Mouse (Mus musculus): ENCODE results near the gene Sept14.

The Sept14 gene

DNA sequence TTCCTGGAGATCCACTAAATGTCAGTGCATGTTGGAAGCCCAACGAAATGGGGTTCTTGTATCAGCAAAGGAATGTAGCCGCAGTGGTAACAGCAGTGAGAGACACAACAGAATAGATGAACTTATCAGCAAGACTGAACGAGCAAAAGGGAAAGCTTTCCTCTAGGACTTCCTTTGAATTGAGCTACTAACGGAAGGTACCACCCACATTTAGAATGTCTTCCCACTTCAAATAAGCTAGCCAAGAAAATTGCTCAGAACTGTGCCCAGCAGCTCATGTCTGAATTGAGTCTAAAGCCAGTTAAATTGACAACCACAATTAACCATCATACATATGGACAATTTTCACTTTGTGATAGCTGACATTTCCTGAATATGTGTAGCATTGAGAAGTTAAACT is 40.5 kb downstream of the Sept14 start:
- DNase-seq, result no peak

DNA sequence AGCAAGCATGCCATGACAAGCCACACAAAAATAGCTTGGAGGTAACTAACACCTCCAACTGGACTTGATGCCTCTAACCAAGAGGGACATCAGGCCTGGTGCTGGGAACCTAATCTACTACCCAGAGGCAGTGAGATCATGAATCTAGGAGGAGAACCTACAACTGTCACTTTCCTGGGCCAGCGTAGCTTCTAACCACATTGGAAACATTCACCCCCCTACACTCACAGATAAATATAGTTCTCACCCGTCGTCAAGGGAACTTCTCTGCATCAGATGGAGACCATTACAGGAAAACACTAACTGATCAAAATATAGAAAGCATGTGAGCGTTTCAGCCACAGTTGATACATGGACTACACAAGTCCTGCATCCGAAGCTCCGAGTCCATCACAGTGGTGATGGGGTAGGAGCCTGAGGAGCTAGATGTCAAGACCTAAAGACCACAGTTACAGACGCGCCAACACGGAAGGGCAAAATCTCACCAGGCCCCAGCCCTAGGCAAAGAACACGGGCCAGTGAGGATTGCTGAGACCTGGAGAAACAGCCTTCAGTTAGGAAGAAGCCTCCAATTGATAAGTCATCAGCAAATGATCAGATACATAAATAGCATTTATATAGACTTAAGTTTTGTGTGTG is 41.9 kb downstream of the Sept14 start:
- DNase-seq, result no peak

DNA sequence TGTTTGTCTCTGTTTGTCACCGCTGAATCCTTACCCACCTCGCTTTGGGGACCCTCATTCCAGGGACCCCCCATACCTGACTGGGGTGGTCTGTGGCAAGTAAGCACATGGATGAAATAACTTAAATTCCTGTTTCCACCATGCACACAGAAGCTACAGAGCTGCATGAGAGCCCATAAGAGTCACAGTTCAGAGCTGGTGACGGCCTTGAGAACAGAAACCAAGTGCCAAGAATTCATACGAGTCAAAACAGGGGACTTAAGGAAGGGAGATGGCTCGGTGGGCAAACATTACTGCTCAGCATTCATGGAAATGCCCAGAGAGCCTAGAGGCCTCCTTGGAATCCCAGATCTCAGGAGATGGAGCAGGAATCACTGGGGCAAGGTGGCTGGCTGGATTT is 44.2 kb downstream of the Sept14 start:
- DNase-seq, result no peak

DNA sequence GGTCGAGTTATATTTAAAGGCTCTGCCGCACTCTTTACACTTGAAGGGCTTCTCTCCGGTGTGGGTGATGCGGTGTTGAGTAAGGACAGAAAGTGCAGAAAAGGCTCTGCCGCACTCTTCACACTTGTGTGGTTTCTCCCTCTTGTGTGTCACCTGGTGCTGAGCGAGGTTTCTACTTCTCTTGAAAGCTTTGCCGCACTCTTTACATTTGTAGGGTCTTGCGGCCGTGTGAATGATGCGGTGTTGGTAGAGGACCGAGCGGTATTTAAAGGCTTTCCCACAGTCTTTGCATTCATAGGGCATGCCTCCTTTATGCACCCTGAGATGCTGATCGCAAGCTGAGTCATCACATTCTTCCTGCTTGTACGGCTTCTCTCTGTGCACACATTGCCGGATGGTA is 50.4 kb downstream of the Sept14 start:
- no peak for DNase-seq

DNA sequence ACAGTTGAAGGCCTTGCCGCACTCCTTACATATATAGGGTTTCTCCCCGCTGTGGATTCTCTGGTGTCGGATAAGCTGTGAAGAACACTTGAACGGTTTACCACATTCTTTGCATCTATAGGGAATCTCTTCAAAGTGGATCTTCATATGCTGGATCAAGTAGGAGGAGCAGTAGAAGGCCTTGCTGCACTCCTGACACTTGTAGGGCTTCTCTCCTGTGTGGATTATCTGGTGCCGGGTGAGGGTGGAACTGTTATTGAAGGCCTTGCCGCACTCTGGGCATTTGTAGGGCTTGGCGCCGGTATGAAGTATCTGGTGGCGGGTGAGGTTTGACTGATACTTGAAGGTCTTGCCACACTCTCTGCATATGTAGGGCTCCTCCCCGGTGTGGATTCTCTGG is 51.3 kb downstream of the Sept14 start:
- DNase-seq, result no peak

DNA sequence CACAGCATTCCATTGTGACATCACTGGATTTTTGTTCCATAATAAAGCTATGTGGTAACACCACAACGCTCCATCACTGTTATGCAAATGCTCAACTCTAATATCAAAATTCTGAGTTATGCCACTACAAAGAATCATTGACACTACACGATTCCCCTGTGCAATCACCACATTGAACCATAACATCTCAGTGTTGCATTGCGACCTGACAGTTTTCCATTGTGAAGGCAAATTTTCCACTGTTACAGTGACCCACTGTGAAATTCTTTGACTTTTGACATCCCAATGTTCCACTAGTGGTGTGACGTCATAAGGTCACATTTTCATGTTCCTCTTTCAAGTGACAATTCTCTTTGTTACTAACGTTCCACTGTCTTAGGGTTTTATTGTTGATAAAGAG is 57.5 kb downstream of the Sept14 start:
- DNase-seq, result no peak
